Mouse (Mus musculus) Patski (cell line): ENCODE measurements at regions not wholly inside any gene's neighbourhood (a gene's known extent, or its start where the extent isn't known, plus 50 kb on each side); places are given as distances from the start of the nearest gene placed in this dataset.
"Not testable (repeated sequence)": the region's sequence is repeated elsewhere in the genome, so short reads cannot be mapped to it uniquely, and the experiment has no call there.

Experiments
- ATAC-seq: fragments of 100-300 bp; one replicate; pipeline ENCODE4 v1.8.0; 2021
- CTCF ChIA-PET: fragments of 350-600 bp; sonication (Branson Sonifier 250); formaldehyde crosslinking; loops from one replicate; lab custom pipeline; 2022; ENCODE audit warnings: inconsistent platforms; lab: Charles Lee
- POLR2A ChIA-PET: fragments of 350-600 bp; sonication (Branson Sonifier 250); formaldehyde crosslinking; loops from one replicate; lab custom pipeline; 2022; ENCODE audit warnings: antibody characterized with exemption, inconsistent platforms; lab: Charles Lee
- DNase-seq: peaks from one replicate; pipeline ENCODE4 v3.0.0-alpha.2; 2011; ENCODE audit warnings: low read depth, low spot score
- H3K27me3 ChIP-seq: fragments of 371-371 bp; one replicate; pipeline ENCODE4 v1.5.1; 2021
- CTCF ChIP-seq: fragments of 100-300 bp; IDR thresholded peaks from one replicate; pipeline ENCODE4 v1.5.1; 2021
- in situ Hi-C: fragments of 300-500 bp; cut with MboI; formaldehyde crosslinking; loops from 3 replicates; pipeline ENCODE4 v1.11.1; 2018; ENCODE audit warnings: low pct_unique_long_range_greater_than_20kb, mixed read lengths

DNA sequence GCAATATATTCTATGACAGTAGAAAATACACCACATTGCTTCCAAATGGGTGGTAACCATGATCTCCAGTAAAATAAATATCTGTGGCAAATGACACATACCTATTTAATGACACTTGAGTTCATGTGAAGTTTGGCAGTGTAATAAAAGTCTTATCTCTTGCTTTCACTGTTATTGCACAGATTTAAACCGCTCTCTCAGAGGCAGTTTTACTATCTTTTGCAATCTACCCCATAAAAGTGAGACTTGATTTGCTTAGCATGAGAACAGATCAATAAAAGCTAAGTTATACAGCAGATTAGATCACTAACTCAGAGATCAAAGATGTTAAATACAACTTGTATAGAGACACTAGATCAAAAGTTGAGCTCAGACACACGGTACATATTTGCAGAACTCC, 510.2 kb downstream of the Isl1 start:
- POLR2A ChIA-PET: no interaction called here
- ATAC-seq (no peak), DNase-seq (no peak)
- CTCF ChIA-PET: no interaction called here
- TF ChIP-seq CTCF: no peak
- in situ Hi-C loops: no loop called here
- H3K27me3 ChIP-seq: peaks cover 10% of the 10 kb centered on the region

- TF ChIP-seq CTCF: no peak
- DNase-seq (no peak), ATAC-seq (no peak)
- ChIA-PET POLR2A (no interaction called here), CTCF (interaction anchor here (1.3 kb wide), 1 partner anchor 9 kb away, joined by 5 read pairs; no protein-coding TSS in a partner anchor)
- in situ Hi-C loops: no loop called here
- H3K27me3 ChIP-seq: peaks cover 11% of the 10 kb centered on the region
These were observed 558.2 kb downstream of the Isl1 start for GRCm38 (mm10) chr13:115751271-115751670.

DNA sequence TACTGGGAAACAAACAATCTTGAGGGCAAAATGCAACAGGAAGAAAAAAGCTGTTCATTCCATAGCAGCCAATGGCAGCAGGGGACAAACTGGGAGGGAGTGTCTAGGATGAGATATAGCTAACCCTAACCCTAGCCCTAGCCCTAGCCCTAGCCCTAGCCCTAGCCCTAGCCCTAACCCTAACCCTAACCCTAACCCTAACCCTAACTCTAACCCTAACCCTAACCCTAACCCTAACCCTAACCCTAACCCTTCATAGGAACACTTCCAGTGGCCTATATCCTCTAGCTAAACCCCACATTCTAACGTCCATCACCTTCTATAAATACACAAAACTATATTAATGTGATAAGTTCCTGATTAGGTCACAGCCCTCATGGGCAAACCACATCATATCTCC, 567.4 kb downstream of the Isl1 start:
- ATAC-seq, DNase-seq, CTCF ChIA-PET, in situ Hi-C loops, POLR2A ChIA-PET, H3K27me3 ChIP-seq: not testable (repeated sequence)

GRCm38 (mm10) chr13:115727986-115728385, 581.5 kb downstream of the Isl1 start:
- CTCF ChIA-PET: no interaction called here
- in situ Hi-C loops: no loop called here
- POLR2A ChIA-PET: interaction anchor here (0.6 kb wide), 1 partner anchor 610 kb away, joined by 4 read pairs; no protein-coding TSS in a partner anchor
- ATAC-seq (no peak), DNase-seq (no peak)
- TF ChIP-seq CTCF: no peak
- H3K27me3 ChIP-seq: peaks cover 4% of the 10 kb centered on the region

GRCm38 (mm10) chr13:115725356-115725952, 584.0 kb downstream of the Isl1 start:
- CTCF ChIA-PET: no interaction called here
- in situ Hi-C loops: no loop called here
- peaks cover 4% of the 10 kb centered on the region for H3K27me3 ChIP-seq
- DNase-seq (no peak), ATAC-seq (no peak)
- POLR2A ChIA-PET: no interaction called here
- no peak for TF ChIP-seq CTCF

GRCm38 (mm10) chr13:115719276-115719675, 590.2 kb downstream of the Isl1 start:
- TF ChIP-seq CTCF: no peak
- CTCF ChIA-PET: no interaction called here
- in situ Hi-C loops: no loop called here
- DNase-seq: no peak
- POLR2A ChIA-PET: no interaction called here
- peaks cover 3% of the 10 kb centered on the region for H3K27me3 ChIP-seq
- ATAC-seq: no peak

DNA sequence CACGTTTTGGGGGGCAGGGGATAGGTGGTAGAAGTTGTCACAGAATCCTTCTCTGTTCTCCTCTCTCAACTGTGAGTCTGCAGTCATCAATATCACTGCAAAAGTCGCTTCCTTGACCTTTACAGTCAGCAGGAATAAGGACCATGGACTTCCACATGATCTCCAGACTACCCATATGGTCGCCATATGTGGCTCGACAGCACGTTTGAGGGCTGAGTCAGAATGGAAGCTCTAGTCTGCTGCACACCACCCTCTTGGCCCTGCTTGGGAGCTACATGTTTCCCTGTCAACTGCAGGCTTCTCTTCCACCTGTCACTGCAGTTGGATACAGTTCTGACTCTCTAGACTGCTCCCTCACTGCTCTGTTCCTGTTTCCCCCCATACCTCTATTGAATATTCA, 590.6 kb downstream of the Isl1 start:
- POLR2A ChIA-PET: no interaction called here
- DNase-seq: no peak
- no peak for TF ChIP-seq CTCF
- no peak for ATAC-seq
- CTCF ChIA-PET: no interaction called here
- in situ Hi-C loops: no loop called here
- H3K27me3 ChIP-seq: peaks cover 3% of the 10 kb centered on the region

GRCm38 (mm10) chr13:115696197-115696596, 594.4 kb upstream of the Itga1 start:
- DNase-seq (no peak), ATAC-seq (no peak)
- CTCF ChIA-PET: no interaction called here
- H3K27me3 ChIP-seq: peaks cover 6% of the 10 kb centered on the region
- POLR2A ChIA-PET: no interaction called here
- no peak for TF ChIP-seq CTCF
- in situ Hi-C loops: no loop called here

DNA sequence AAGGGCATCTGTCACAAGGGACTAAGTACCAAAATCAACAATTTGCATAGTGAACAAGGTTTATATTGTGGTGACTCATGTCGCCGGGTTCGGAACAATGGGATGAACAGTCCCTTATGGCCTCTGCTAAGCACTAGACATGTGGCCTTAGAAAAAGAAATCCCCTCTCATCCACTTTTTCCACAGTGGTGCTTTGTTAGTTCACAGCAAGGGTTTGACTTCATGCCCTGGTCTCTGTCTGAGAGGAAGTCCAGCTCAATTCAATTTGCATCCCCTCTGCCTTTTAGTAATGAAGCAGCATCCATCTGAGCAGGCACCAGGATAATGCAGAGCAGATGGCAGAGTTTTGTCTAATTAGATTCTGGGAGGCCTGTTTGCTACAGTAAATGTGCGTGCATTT, 585.7 kb upstream of the Itga1 start:
- ChIA-PET POLR2A (no interaction called here), CTCF (no interaction called here)
- H3K27me3 ChIP-seq: peaks cover 15% of the 10 kb centered on the region
- TF ChIP-seq CTCF: no peak
- in situ Hi-C loops: no loop called here
- ATAC-seq: no peak
- DNase-seq: no peak

- ChIA-PET POLR2A (no interaction called here), CTCF (no interaction called here)
- in situ Hi-C loops: no loop called here
- DNase-seq: no peak
- ATAC-seq: no peak
- H3K27me3 ChIP-seq: peaks cover 13% of the 10 kb centered on the region
- no peak for TF ChIP-seq CTCF
These were observed 577.8 kb upstream of the Itga1 start for GRCm38 (mm10) chr13:115679591-115679990.

DNA sequence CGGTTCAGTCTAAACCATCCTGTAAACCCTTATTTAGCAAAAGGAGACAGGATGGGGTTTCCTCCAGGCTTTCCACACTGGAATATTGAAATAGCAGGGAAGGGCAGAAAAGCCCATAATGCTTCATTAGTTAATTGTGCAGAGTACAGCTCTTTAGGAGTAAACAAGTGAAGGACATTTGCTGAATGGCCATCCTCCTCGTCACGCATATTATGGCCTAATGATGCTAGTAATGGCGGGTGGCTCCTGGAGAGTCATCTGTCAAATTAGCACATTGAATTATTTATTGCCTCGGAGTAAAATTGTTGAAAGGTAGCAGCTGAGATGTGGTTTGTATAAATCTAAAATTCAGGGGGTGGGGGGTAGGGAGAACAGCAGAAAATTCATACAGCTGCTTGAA, 575.1 kb upstream of the Itga1 start:
- H3K27me3 ChIP-seq: peaks cover 20% of the 10 kb centered on the region
- in situ Hi-C loops: no loop called here
- TF ChIP-seq CTCF: no peak
- ATAC-seq: no peak
- no peak for DNase-seq
- ChIA-PET CTCF (no interaction called here), POLR2A (interaction anchor here (0.6 kb wide), 1 partner anchor 348 kb away, joined by 3 read pairs; no protein-coding TSS in a partner anchor)

DNA sequence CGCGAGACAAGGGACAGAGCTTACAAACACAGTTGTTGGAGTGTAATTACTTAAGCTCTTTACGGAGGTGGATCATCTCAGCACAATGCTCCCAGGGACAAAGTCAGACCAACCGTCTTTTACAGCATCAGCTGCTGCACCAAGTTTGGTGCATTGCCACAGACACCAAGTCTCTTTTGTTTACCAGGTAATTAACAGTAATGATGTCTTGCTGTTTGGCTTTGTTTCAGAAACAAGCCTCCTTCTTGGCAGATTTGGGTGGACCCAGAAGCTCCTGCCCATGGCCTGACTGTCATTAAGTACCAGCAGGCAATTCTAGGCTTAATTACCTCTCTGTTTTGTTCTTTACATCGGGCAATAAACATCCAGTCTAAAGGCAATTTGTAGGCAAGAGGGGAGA, 572.0 kb upstream of the Itga1 start:
- CTCF ChIA-PET: interaction anchor here (1.0 kb wide), 1 partner anchor 15 kb away, joined by 3 read pairs; no protein-coding TSS in a partner anchor
- no peak for TF ChIP-seq CTCF
- DNase-seq (no peak), ATAC-seq (no peak)
- in situ Hi-C loops: no loop called here
- POLR2A ChIA-PET: no interaction called here
- peaks cover 34% of the 10 kb centered on the region for H3K27me3 ChIP-seq
